Mouse (Mus musculus): ENCODE measurements at regions not wholly inside any gene's neighbourhood (a gene's known extent, or its start where the extent isn't known, plus 50 kb on each side); places are given as distances from the start of the nearest gene placed in this dataset.

- DNase-seq (ENCODE audit: low spot score) = no peak
Observed at GRCm38 (mm10) chr11:26881635-26882034, 287.8 kb upstream of the Vrk2 start.

Measured in MN1 (cell line).